Mouse (Mus musculus) heart, adult 2 months (tissue): Measurements from ENCODE around the gene Cacna1a. TPM values are rescaled to one million over a fixed set of nuclear protein-coding genes. Genes with fewer than 3 reads are reported as not detected.
A peak's percentile ranks its signal among the peaks of the same experiment; 100 is the strongest.

ENCODE experiments used
- DNase-seq, 2 experiments: peaks; one replicate each; pipeline ENCODE4 v3.0.0; 2021
- H3K27ac ChIP-seq: fragments of 200-600 bp; 2 replicates; pipeline ENCODE4 v1.8.1; 2022
- H3K27me3 ChIP-seq: fragments of 200-500 bp; 2 replicates; pipeline ENCODE4 v1.6.1; 2012; ENCODE audit warnings: mild to moderate bottlenecking, low read length, inconsistent platforms, mixed read lengths; ENCODE audit not compliant: control insufficient read depth, insufficient read depth
- H3K36me3 ChIP-seq: fragments of 200-500 bp; 2 replicates; pipeline ENCODE4 v1.6.1; 2012; ENCODE audit warnings: low read length, inconsistent platforms; ENCODE audit not compliant: control insufficient read depth, insufficient read depth
- H3K4me1 ChIP-seq: fragments of 200-500 bp; 2 replicates; pipeline ENCODE4 v1.6.1; 2011; ENCODE audit warnings: low read length; ENCODE audit not compliant: control insufficient read depth, insufficient read depth
- H3K4me3 ChIP-seq: fragments of 200-600 bp; 2 replicates; pipeline ENCODE4 v1.8.1; 2022
- H3K79me2 ChIP-seq: fragments of 200-500 bp; replicated peaks from 2 replicates; pipeline ENCODE4 v1.6.1; 2012; ENCODE audit warnings: mild to moderate bottlenecking, inconsistent platforms, low read length, moderate library complexity, mixed read lengths; ENCODE audit not compliant: control insufficient read depth, insufficient read depth
- H3K9ac ChIP-seq: fragments of 200-500 bp; 2 replicates; pipeline ENCODE4 v1.6.1; 2012; ENCODE audit warnings: low read depth, mild to moderate bottlenecking, control low read depth, inconsistent platforms, low read length, mixed read lengths
- CTCF ChIP-seq: fragments of 200-600 bp; IDR thresholded peaks from 2 replicates; pipeline ENCODE4 v1.8.1; 2022; ENCODE audit warnings: antibody characterized with exemption, mild to moderate bottlenecking, moderate library complexity
- EP300 ChIP-seq: fragments of 200-500 bp; IDR thresholded peaks from 2 replicates; pipeline ENCODE4 v1.6.1; 2011; ENCODE audit warnings: low read depth, low read length, control low read depth; ENCODE audit not compliant: insufficient read depth
- POLR2A ChIP-seq: fragments of 200-500 bp; IDR thresholded peaks from 2 replicates; pipeline ENCODE4 v1.6.1; 2011; ENCODE audit warnings: mild to moderate bottlenecking, low read depth, low read length, control low read depth; ENCODE audit not compliant: insufficient read depth
- WGBS: fragments of 180-500 bp; shearing (Covaris S2); methylation state at CpG from one replicate; pipeline ENCODE4 v1.1.7; 2018; 5-methylcytosine and 5-hydroxymethylcytosine counted together
- intact Hi-C: fragments of 180-260 bp; cut with DNase I; formaldehyde crosslinking; loops from one replicate; pipeline ENCODE4 v1.15.1; 2025
- polyA plus RNA-seq: library from polyadenylated mRNA; depleted of rRNA; stranded (reverse); fragments of >200 nt; gene quantifications from 2 replicates; pipeline ENCODE4 v1.2.3, GENCODE M21; 2012; rRNA removed
- total RNA-seq, 2 experiments: library from RNA; stranded (reverse); gene quantifications; 2 replicates each; pipeline ENCODE4 v1.2.3; 2021

Gene Cacna1a
- total and polyA plus RNA-seq, 3 experiments = 2.5 to 4.4 (median 2.7) TPM

GRCm38 (mm10) chr8:84684537-84684936, 296.3 kb downstream of the Cacna1a start:
- no peak overlapping the region for H3K4me3 ChIP-seq
- no peak overlapping the region for H3K27ac ChIP-seq
- H3K27me3 ChIP-seq = no peaks in the 10 kb centered on the region
- no peak for DNase-seq
- TF ChIP-seq POLR2A = no peak
- no peak for TF ChIP-seq EP300
- TF ChIP-seq CTCF = no peak
- H3K79me2 ChIP-seq = peaks cover 9% of the 10 kb centered on the region
- H3K9ac ChIP-seq = no peak overlapping the region
- H3K4me1 ChIP-seq = peaks cover 6% of the 10 kb centered on the region
- H3K36me3 ChIP-seq = no peaks in the 10 kb centered on the region; the same call in 1 of the 2 replicates
- intact Hi-C loops = no loop called here
- 46% methylated on average over 3 of the region's 3 CpGs for WGBS

GRCm38 (mm10) chr8:84686191-84687002, 298.2 kb downstream of the Cacna1a start, which contains the start of gene Trmt1:
Gene Trmt1, plus strand, starts transcription at chr8:84686307.
- H3K27me3 ChIP-seq = no peaks in the 10 kb centered on the region
- H3K36me3 ChIP-seq = no peaks in the 10 kb centered on the region; the same call in 1 of the 2 replicates
- WGBS = 18% methylated on average over 20 of the region's 20 CpGs
- H3K9ac ChIP-seq = peak within 1 kb of the TSS; percentile 94
- TF ChIP-seq EP300 = no peak
- no peak for TF ChIP-seq CTCF
- TF ChIP-seq POLR2A = no peak
- intact Hi-C loops = loop anchor here (1.0 to 5.0 kb wide), 2 partner anchors 21 to 94 kb away; no protein-coding TSS in a partner anchor
- H3K27ac ChIP-seq = peak within 1 kb of the TSS; percentile 84; the same call in 1 of the 2 replicates
- H3K79me2 ChIP-seq = peaks cover 8% of the 10 kb centered on the region
- DNase-seq = peak in 1 of 2 experiments; percentile 42
- H3K4me1 ChIP-seq = peaks cover 6% of the 10 kb centered on the region
- peak within 1 kb of the TSS; percentile 95 for H3K4me3 ChIP-seq

GRCm38 (mm10) chr8:84687003-84687704, 298.9 kb downstream of the Cacna1a start:
- under 1% methylated on average over 61 of the region's 62 CpGs for WGBS
- Histone ChIP-seq H3K4me1 (peaks cover 6% of the 10 kb centered on the region), H3K36me3 (no peaks in the 10 kb centered on the region; the same call in 1 of the 2 replicates), H3K79me2 (peaks cover 3% of the 10 kb centered on the region), H3K27ac (peak overlapping the region; percentile 84), H3K27me3 (no peaks in the 10 kb centered on the region), H3K4me3 (peak overlapping the region; percentile 95), H3K9ac (peak overlapping the region; percentile 94)
- intact Hi-C loops = loop anchor here (1.0 to 5.0 kb wide), 2 partner anchors 22 to 95 kb away; no protein-coding TSS in a partner anchor
- TF ChIP-seq POLR2A (no peak), CTCF (no peak), EP300 (no peak)
- DNase-seq = no peak

- intact Hi-C loops = loop anchor here (1.0 to 5.0 kb wide), 2 partner anchors 22 to 95 kb away; no protein-coding TSS in a partner anchor
- TF ChIP-seq CTCF = peak; percentile 57
- TF ChIP-seq POLR2A = peak; percentile 67
- TF ChIP-seq EP300 = no peak
- H3K27me3 ChIP-seq = no peaks in the 10 kb centered on the region
- H3K9ac ChIP-seq = peak within 1 kb of the TSS; percentile 94
- H3K36me3 ChIP-seq = no peaks in the 10 kb centered on the region; the same call in 1 of the 2 replicates
- H3K79me2 ChIP-seq = peaks cover 2% of the 10 kb centered on the region
- H3K4me3 ChIP-seq = peak within 1 kb of the TSS; percentile 95
- DNase-seq = peak; percentile 91 to 93
- peak within 1 kb of the TSS; percentile 84 for H3K27ac ChIP-seq
- peaks cover 6% of the 10 kb centered on the region for H3K4me1 ChIP-seq
- under 1% methylated on average over 37 of the region's 37 CpGs for WGBS
Observed at GRCm38 (mm10) chr8:84687705-84688100, 299.5 kb downstream of the Cacna1a start, which contains the start of gene Nacc1. Gene Nacc1, minus strand, starts transcription at chr8:84687862.

- Histone ChIP-seq H3K27ac (peak overlapping the region; percentile 77), H3K36me3 (no peaks in the 10 kb centered on the region; the same call in 1 of the 2 replicates), H3K79me2 (peaks cover 2% of the 10 kb centered on the region), H3K4me3 (peak overlapping the region; percentile 80), H3K4me1 (peaks cover 6% of the 10 kb centered on the region), H3K27me3 (no peaks in the 10 kb centered on the region), H3K9ac (peak overlapping the region; percentile 56)
- DNase-seq = peak; percentile 91 to 92
- WGBS = under 1% methylated on average over 47 of the region's 47 CpGs
- TF ChIP-seq CTCF = no peak
- TF ChIP-seq EP300 = peak; percentile 53; the same call in 1 of the 2 replicates
- no peak for TF ChIP-seq POLR2A
- intact Hi-C loops = loop anchor here (5.0 kb wide), 1 partner anchor 97 kb away; no protein-coding TSS in a partner anchor
Observed at GRCm38 (mm10) chr8:84689091-84689915, 301.1 kb downstream of the Cacna1a start.

Other genes starting within 250 kb of the Cacna1a start
- 10 to 100 TPM; 10.6 to 11.9 TPM for gene Cc2d1a, start 240.5 kb upstream of the Cacna1a start, total RNA-seq
- gene Cc2d1a, start 240.5 kb upstream of the Cacna1a start, polyA plus RNA-seq = 10.2 and 11.2 TPM in 2 replicates
- gene 4930432K21Rik, start 240.4 kb upstream of the Cacna1a start, total RNA-seq = under 1 TPM; 0.26 to 0.30 TPM
- 0.29 and 0.55 TPM in 2 replicates for gene 4930432K21Rik, start 240.4 kb upstream of the Cacna1a start, polyA plus RNA-seq
- gene Nanos3, start 203.2 kb upstream of the Cacna1a start, total RNA-seq = 1 to 10 TPM in 1 of 2 experiments, not detected in 1; 1.9 TPM
- 0.61 TPM in 1 of 2 replicates, not detected in the other for gene Nanos3, start 203.2 kb upstream of the Cacna1a start, polyA plus RNA-seq
- 1 to 10 TPM; 6.8 to 8.2 TPM for gene Zswim4, start 151.4 kb upstream of the Cacna1a start, total RNA-seq
- 7.6 and 10.4 TPM in 2 replicates for gene Zswim4, start 151.4 kb upstream of the Cacna1a start, polyA plus RNA-seq
- gene D8Ertd738e, start 138.7 kb upstream of the Cacna1a start, total RNA-seq = 100 to 1,000 TPM; 206 to 249 TPM
- 144 and 158 TPM in 2 replicates for gene D8Ertd738e, start 138.7 kb upstream of the Cacna1a start, polyA plus RNA-seq
- 10 to 100 TPM; 10.8 to 12.0 TPM for gene Mri1, start 131.1 kb upstream of the Cacna1a start, total RNA-seq
- 13.6 and 20.8 TPM in 2 replicates for gene Mri1, start 131.1 kb upstream of the Cacna1a start, polyA plus RNA-seq
- gene Ccdc130, start 118.1 kb upstream of the Cacna1a start, total RNA-seq = 1 to 10 TPM; 5.0 to 8.1 TPM
- 19.9 and 20.8 TPM in 2 replicates for gene Ccdc130, start 118.1 kb upstream of the Cacna1a start, polyA plus RNA-seq